Mouse (Mus musculus) neural tube, embryonic 12.5 days (tissue): ENCODE measurements around the gene Ap3b2. TPM values are rescaled to one million over a fixed set of nuclear protein-coding genes. Genes with fewer than 3 reads are reported as not detected.
A peak's percentile ranks its signal among the peaks of the same experiment; 100 is the strongest.
"Not testable (repeated sequence)": the region's sequence is repeated elsewhere in the genome, so short reads cannot be mapped to it uniquely, and the experiment has no call there.

Experiments
- ATAC-seq: fragments of 200-750 bp; cut with Nextera tagmentation; 2 replicates; pipeline ENCODE4 v1.8.0; 2017; ENCODE audit warnings: low read depth, mild to moderate bottlenecking, moderate TSS enrichment, moderate library complexity; ENCODE audit not compliant: low FRiP score
- H3K27ac ChIP-seq: fragments of 300-500 bp; sonication (generic); 2 replicates; pipeline ENCODE4 v1.5.1; 2016
- H3K27me3 ChIP-seq: fragments of 300-500 bp; sonication (generic); replicated peaks from 2 replicates; pipeline ENCODE4 v1.6.1; 2016; ENCODE audit warnings: mild to moderate bottlenecking
- H3K36me3 ChIP-seq: fragments of 300-500 bp; sonication (generic); 2 replicates; pipeline ENCODE4 v1.6.1; 2016; ENCODE audit warnings: mild to moderate bottlenecking
- H3K4me1 ChIP-seq: fragments of 300-500 bp; sonication (generic); 2 replicates; pipeline ENCODE4 v1.6.1; 2016
- H3K4me2 ChIP-seq: fragments of 300-500 bp; sonication (generic); replicated peaks from 2 replicates; pipeline ENCODE4 v1.6.1; 2016; ENCODE audit warnings: mild to moderate bottlenecking
- H3K4me3 ChIP-seq: fragments of 300-500 bp; sonication (generic); 2 replicates; pipeline ENCODE4 v1.5.1; 2016
- H3K9ac ChIP-seq: fragments of 300-500 bp; sonication (generic); 2 replicates; pipeline ENCODE4 v1.6.1; 2016; ENCODE audit warnings: mild to moderate bottlenecking
- H3K9me3 ChIP-seq: fragments of 300-500 bp; sonication (generic); 2 replicates; pipeline ENCODE4 v1.6.1; 2016; ENCODE audit warnings: mild to moderate bottlenecking
- WGBS: fragments of 180-500 bp; shearing (Covaris S2); methylation state at CpG from one replicate; pipeline ENCODE4 v1.1.7; 2016; 5-methylcytosine and 5-hydroxymethylcytosine counted together
- polyA plus RNA-seq: library from polyadenylated mRNA; unstranded; fragments of >200 nt; fragmentation: Nextera tagmentation; extraction: Ambion mirVana; gene quantifications from 2 replicates; pipeline ENCODE4 v1.2.1, GENCODE M21; 2016

Ap3b2 gene
- polyA plus RNA-seq, 1 experiment from 2014 or later: 89.7 TPM

DNA sequence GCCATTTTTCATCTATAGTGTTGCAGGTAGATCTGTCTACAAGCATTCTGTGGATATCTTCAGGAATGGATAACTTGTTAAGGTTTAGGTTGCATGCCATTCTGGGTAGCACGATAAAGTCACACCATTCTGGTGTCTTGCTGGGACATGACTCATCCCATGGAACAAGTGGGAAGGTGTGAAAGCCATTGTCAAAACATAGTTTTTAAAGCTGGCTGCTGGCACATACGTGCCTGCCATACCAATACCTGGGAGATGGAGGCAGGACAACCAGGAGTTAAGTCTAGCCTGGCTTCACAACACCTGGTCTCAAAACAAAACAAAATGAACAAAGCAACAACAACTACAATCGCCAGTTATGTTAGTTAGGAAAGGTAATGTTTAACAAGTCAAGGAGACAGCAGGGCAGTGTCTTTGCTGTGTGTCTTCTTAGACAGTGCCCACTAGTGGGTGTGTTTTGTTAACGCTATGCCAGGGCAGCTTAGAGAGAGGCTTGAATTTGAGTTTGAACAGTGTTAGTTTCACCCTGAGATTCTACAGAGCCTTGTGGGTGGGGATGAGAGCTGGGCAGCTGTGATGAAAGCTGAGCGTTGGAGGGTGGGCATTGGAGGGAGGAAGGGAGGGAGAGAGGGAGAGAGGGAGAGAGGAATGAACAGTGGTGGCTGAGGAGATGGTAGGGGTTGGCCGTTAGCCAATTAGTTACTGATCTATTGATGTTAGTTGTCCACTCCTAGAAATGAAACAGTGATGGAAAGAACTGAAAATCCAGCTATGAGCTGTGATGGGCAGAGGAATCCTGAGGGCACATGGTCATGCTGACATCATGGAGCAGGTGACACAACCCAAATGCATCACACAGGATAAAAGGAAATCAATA is 22.7 kb upstream of the Ap3b2 start:
- H3K27me3 ChIP-seq: no peaks in the 10 kb centered on the region
- no peak overlapping the region for H3K9ac ChIP-seq
- H3K4me2 ChIP-seq: no peak overlapping the region

DNA sequence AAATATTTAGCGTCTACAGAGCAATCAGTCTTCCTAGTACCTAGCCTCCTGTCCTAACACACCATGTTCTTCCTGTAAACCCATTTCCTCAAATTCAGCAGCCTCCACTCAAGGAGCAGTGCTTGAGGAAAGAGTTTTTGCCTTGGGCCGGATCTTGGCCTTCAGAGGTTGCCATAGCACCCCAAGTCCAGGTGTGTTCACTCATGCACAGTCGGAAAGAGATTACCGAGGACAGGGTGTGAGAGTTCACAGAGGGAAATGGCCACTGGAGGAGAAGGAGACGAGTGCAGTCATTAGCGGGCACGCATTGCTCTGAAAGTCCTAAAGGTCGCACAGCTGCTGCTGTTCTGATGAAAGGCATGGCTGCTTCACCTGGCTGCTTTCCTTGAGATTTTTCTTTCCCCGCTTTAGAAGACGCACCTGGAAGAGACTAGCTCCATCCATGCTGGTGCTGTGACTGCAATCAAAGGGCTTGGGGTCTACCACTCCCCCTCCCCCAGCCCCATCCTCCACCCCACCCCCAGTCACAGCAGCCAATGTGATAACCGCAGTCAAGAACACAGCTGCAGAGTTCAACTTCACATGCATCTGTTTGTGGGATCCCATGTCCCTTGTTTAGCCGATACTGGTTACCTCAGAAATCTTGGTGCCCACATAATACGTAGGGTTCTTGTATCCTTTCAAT is 21.3 kb upstream of the Ap3b2 start:
- no peak for ATAC-seq
- Histone ChIP-seq H3K4me2 (no peak overlapping the region), H3K4me1 (no peaks in the 10 kb centered on the region), H3K27me3 (no peaks in the 10 kb centered on the region), H3K36me3 (no peaks in the 10 kb centered on the region), H3K4me3 (no peak overlapping the region), H3K9me3 (no peaks in the 10 kb centered on the region), H3K9ac (no peak overlapping the region), H3K27ac (no peak overlapping the region)
- WGBS: 60% methylated on average over 13 of the region's 13 CpGs

More for the DNA sequence above, 22.7 kb upstream of the Ap3b2 start:
- H3K9me3 ChIP-seq: no peaks in the 10 kb centered on the region
- H3K4me3 ChIP-seq: no peak overlapping the region
- 69% methylated on average over 6 of the region's 6 CpGs for WGBS
- ATAC-seq: no peak
- no peak overlapping the region for H3K27ac ChIP-seq
- no peaks in the 10 kb centered on the region for H3K4me1 ChIP-seq
- H3K36me3 ChIP-seq: no peaks in the 10 kb centered on the region

DNA sequence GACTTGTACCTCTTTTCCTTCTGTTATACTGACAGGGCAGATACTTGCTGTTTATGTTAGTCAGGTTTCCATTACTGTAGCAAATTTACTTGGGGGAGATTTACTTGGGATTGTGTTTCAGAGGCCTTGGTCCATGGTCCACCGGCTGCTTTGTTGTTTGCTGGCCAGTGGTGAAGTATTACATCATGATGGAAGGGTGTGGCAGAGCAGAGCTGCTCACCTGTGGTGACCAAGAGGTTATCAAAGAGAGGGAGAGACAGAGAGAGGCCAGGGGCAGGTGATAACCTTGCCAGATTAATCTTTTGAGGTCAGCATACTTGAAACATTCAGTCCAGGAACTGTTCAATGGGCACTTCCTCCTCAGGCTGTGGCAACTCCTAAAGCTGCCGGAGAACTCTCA is 7.3 kb upstream of the Ap3b2 start:
- Histone ChIP-seq H3K9ac (no peak overlapping the region), H3K27me3 (no peaks in the 10 kb centered on the region), H3K27ac (no peak overlapping the region), H3K4me3 (no peak overlapping the region), H3K4me1 (peaks cover 5% of the 10 kb centered on the region; the same call in 1 of the 2 replicates), H3K9me3 (no peaks in the 10 kb centered on the region), H3K36me3 (no peaks in the 10 kb centered on the region), H3K4me2 (no peak overlapping the region)
- WGBS: 87% methylated on average over 2 of the region's 2 CpGs
- no peak for ATAC-seq

DNA sequence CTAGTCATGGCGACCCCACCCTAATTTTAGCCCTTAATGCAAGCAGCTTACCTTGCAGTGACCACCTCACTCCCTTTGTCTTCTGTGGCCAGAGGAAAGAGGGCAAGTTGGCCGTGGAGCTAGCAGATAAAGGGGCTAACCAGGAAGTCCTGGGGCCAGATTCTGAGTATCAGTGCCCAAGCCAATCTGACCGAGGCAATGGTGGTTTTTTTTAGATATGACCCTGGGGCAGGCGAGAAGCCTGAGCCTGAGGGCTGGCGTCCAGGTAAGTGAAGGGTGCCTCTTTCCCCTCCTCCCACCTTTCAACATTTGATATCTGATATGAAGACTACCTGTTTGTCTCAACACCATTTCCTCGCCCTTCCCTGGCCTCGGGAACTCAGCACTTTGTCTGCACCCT is 4.5 kb upstream of the Ap3b2 start, which contains the start of gene BC048679:
BC048679 (minus strand) TSS at position 101 of the 400 bp plus-strand sequence.
- ATAC-seq: no peak
- no peak within 1 kb of the TSS for H3K4me2 ChIP-seq
- WGBS: 73% methylated on average over 7 of the region's 7 CpGs
- H3K4me3 ChIP-seq: no peak within 1 kb of the TSS
- no peaks in the 10 kb centered on the region for H3K9me3 ChIP-seq
- no peak within 1 kb of the TSS for H3K27ac ChIP-seq
- no peaks in the 10 kb centered on the region for H3K27me3 ChIP-seq
- H3K4me1 ChIP-seq: peaks cover 5% of the 10 kb centered on the region; the same call in 1 of the 2 replicates
- H3K9ac ChIP-seq: no peak within 1 kb of the TSS
- H3K36me3 ChIP-seq: no peaks in the 10 kb centered on the region

DNA sequence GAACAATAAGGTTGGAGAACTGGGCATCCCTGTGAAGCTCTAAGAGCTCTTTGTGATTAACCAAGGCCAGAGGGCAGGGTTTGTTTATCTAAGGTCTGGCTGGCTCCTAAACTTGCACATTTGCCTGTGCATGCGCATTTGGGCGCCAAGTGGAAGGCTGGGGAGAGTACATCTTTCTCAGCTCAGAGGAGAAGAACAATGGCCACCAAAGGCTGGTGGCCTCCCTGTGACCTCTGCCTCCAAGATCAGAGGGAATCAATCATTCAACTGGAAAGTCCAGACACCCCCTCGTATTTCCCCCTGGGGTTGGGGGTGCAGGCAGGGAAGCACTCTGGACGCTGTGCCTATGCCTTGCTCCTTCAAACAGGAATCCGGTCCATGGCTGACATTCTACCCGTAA is 3.4 kb upstream of the Ap3b2 start:
- Histone ChIP-seq H3K9ac (no peak overlapping the region), H3K4me1 (peaks cover 12% of the 10 kb centered on the region; the same call in 1 of the 2 replicates), H3K27me3 (no peaks in the 10 kb centered on the region), H3K27ac (no peak overlapping the region), H3K4me3 (no peak overlapping the region), H3K9me3 (no peaks in the 10 kb centered on the region), H3K4me2 (no peak overlapping the region), H3K36me3 (no peaks in the 10 kb centered on the region)
- 13% methylated on average over 6 of the region's 6 CpGs for WGBS
- no peak for ATAC-seq

DNA sequence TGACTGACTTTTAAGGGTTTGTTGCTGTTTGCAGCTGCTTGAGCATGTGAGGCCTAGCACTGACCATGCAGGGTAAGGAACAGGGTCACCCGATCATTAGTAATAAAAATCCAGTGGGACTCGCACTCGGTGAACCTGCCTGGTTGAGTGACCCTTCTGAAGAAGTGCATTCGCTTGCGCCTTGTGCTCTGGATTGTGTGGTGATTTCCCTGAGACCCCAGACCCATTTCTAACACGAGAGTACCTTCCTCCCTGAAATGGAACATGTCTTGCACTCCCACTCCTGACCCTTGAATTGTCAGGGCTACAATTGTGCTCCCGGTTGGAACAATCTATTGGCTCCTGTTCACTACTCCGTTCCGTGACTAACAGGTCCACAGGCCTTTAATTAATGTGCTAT is 1.1 kb downstream of the Ap3b2 start:
- peak overlapping the region; percentile 68 for H3K4me2 ChIP-seq
- H3K4me1 ChIP-seq: peaks cover 27% of the 10 kb centered on the region
- 29% methylated on average over 9 of the region's 9 CpGs for WGBS
- H3K36me3 ChIP-seq: no peaks in the 10 kb centered on the region
- H3K9me3 ChIP-seq: no peaks in the 10 kb centered on the region
- peak overlapping the region; percentile 78 for H3K9ac ChIP-seq
- peak overlapping the region; percentile 69 for H3K4me3 ChIP-seq
- H3K27me3 ChIP-seq: no peaks in the 10 kb centered on the region
- H3K27ac ChIP-seq: no peak overlapping the region
- ATAC-seq: no peak

DNA sequence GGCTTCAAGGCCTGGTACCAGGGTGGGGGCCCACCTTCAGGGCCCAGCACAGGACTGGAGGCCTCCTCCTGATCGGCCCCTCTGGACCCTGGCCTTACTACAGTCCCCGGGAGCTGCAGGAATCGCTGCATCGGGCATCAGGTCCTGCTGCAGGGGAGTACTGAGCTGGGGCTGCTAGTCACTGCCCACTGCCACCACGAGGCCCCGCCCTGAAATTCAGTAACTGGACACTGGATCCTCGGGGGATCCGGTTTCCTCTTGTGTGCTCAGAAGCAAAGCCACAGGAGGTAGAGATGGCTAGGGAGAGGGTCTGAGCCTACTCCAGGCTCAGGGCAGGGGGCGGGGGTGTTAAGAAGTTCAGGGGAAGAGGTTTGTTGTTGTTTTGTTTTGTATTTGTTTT is 4.1 kb downstream of the Ap3b2 start:
- Histone ChIP-seq H3K36me3 (peaks cover 3% of the 10 kb centered on the region; the same call in 1 of the 2 replicates), H3K27me3 (no peaks in the 10 kb centered on the region), H3K9me3 (no peaks in the 10 kb centered on the region), H3K9ac (0 out of 2 replicates have a peak overlapping the region, but pooled peaks have one; percentile 26), H3K27ac (no peak overlapping the region), H3K4me2 (no peak overlapping the region), H3K4me3 (no peak overlapping the region), H3K4me1 (peaks cover 21% of the 10 kb centered on the region)
- no peak for ATAC-seq
- WGBS: 7% methylated on average over 9 of the region's 9 CpGs

DNA sequence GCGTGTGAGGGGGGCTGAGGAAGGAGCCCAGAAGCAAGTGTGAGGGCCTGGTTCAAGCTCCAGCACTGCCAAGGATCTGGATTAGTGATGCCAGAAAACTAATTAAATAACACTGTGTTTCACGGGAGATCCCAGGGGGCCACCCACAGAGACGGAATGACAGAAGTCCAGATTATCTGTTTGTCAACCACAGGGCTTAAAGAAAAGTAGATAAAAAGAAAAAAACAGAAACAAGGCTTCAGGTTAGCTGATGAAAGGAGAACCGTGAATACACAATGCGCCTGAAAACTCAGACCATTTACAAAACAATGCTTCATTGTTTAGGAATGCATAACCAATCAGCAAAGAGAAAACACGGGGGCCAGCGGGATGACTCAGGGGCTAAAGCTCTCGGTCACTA is 12.9 kb downstream of the Ap3b2 start:
- Histone ChIP-seq H3K4me1 (peaks cover 5% of the 10 kb centered on the region; the same call in 1 of the 2 replicates), H3K36me3 (peaks cover 34% of the 10 kb centered on the region)
- no peak for ATAC-seq

DNA sequence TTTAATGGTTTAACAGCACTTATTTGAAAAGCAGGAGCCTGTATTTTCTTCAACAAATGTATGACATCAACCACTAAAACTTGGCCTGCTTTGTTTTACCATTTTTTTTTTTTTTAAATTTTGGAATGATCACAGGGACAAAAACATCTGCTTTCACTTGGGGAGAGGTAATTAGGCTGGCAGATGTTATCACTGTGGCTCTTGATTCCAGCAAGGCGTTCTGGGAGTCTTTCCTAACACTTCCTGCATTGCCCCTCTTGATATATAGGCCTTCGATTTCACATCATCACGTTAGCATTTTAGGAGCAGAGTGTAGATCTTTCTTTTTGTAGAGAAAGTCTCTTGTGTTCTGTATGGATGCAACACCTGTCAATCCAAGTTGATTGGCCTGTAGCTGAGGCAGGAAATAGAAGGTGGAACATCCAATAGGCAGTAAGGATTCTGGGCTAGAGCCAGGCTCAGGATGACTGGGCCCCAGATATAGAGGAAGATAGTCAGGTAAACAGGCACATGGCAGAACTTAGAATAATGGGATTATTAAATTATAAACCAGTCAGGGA is 14.1 kb downstream of the Ap3b2 start:
- ATAC-seq: no peak
- 75% methylated on average over 3 of the region's 3 CpGs for WGBS
- H3K36me3 ChIP-seq: peaks cover 31% of the 10 kb centered on the region

More for the DNA sequence above, 12.9 kb downstream of the Ap3b2 start:
- Histone ChIP-seq H3K27ac (no peak overlapping the region), H3K9ac (no peak overlapping the region), H3K4me2 (no peak overlapping the region; the same call in 1 of the 2 replicates), H3K9me3 (no peaks in the 10 kb centered on the region), H3K27me3 (peaks cover 21% of the 10 kb centered on the region), H3K4me3 (no peak overlapping the region)
- WGBS: 2% methylated on average over 8 of the region's 8 CpGs

DNA sequence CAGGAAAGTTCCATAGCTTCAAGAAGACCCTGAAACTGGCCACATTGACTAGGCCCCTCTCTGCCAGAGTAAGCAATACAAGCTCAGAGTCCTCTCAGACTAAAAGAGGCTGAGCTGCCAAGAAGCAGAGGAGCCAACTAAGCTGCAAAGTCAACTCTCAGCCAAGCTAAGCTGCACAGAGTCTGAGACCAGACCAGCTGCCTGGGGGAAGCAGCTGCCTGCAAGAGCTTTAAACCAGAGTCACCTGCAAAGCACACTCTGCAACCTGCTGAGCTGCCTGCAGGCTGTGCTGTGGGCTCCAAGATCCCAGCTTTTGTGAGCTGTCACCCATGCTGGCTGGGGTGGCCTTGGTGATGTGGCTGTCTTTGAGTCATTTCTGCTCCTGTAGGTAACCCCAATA is 15.5 kb downstream of the Ap3b2 start:
- H3K27me3 ChIP-seq: peaks cover 21% of the 10 kb centered on the region
- H3K27ac ChIP-seq, H3K4me2 ChIP-seq, H3K4me1 ChIP-seq, H3K9me3 ChIP-seq, H3K9ac ChIP-seq, H3K4me3 ChIP-seq, ATAC-seq: not testable (repeated sequence)
- H3K36me3 ChIP-seq: peaks cover 24% of the 10 kb centered on the region

More for the DNA sequence above, 14.1 kb downstream of the Ap3b2 start:
- Histone ChIP-seq H3K4me2 (no peak overlapping the region), H3K4me3 (no peak overlapping the region), H3K9ac (no peak overlapping the region), H3K9me3 (no peaks in the 10 kb centered on the region), H3K27ac (no peak overlapping the region), H3K4me1 (peaks cover 5% of the 10 kb centered on the region; the same call in 1 of the 2 replicates), H3K27me3 (peaks cover 21% of the 10 kb centered on the region)

DNA sequence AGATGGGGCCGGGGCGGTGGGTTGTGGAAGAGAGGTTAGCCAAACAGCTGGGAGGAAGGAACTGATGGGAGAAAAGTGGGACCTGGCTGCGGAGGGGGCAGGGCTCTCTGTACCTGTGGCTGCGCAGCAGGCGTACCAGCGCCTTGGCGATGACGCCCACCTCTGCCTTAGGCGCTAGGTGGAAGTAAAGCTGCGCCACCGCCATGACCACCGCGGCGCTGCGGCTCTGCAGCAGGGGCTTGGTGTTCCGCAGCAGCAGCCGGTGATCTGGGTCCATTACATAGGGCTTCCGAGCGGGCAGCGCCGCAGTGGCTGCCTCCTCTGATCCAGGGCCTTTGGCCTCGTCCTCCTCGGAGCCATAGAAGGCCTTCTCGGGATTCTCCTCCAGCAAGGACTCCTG is 16.9 kb downstream of the Ap3b2 start:
- ATAC-seq: no peak
- 4% methylated on average over 24 of the region's 24 CpGs for WGBS

DNA sequence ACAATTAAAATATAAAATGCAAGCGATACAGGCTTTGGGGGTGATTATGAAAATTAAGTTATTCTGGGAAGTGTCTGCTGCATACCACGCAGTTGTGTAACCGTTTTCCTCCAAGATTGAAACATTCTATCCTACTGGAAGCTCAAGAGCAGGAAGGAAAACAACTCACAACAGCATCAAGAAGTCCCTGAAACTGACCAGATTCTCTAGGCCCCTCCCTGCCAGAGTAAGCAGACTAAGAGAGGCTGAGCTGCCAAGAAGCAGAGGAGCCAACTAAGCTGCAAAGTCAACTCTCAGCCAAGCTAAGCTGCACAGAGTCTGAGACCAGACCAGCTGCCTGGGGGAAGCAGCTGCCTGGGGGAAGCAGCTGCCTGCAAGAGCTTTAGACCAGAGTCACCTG is 18.5 kb downstream of the Ap3b2 start:
- H3K36me3 ChIP-seq: peaks cover 40% of the 10 kb centered on the region
- 82% methylated on average over 3 of the region's 3 CpGs for WGBS
- H3K27me3 ChIP-seq: peaks cover 21% of the 10 kb centered on the region
- H3K27ac ChIP-seq: no peak overlapping the region
- peaks cover under 1% of the 10 kb centered on the region; the same call in 1 of the 2 replicates for H3K4me1 ChIP-seq
- no peak overlapping the region for H3K4me2 ChIP-seq
- H3K4me3 ChIP-seq: no peak overlapping the region
- H3K9me3 ChIP-seq: no peaks in the 10 kb centered on the region
- H3K9ac ChIP-seq: no peak overlapping the region
- ATAC-seq: no peak

More for the DNA sequence above, 16.9 kb downstream of the Ap3b2 start:
- Histone ChIP-seq H3K36me3 (peaks cover 30% of the 10 kb centered on the region), H3K4me2 (peak overlapping the region; percentile 30), H3K27ac (no peak overlapping the region), H3K9ac (0 out of 2 replicates have a peak overlapping the region, but pooled peaks have one; percentile 26), H3K27me3 (peaks cover 21% of the 10 kb centered on the region), H3K4me3 (no peak overlapping the region), H3K4me1 (peaks cover 5% of the 10 kb centered on the region; the same call in 1 of the 2 replicates), H3K9me3 (no peaks in the 10 kb centered on the region)
